Mouse (Mus musculus): ENCODE measurements around the gene C130073F10Rik. TPM values are rescaled to one million over a fixed set of nuclear protein-coding genes. Genes with fewer than 3 reads are reported as not detected.

C130073F10Rik gene
- polyA plus RNA-seq, 1 experiment from 2014 or later: not detected

Other genes starting within 250 kb of the C130073F10Rik start
- 94.2 and 94.8 TPM in 2 replicates for gene Leprot, start 246.1 kb downstream of the C130073F10Rik start, polyA plus RNA-seq (2015; fragmentation: Nextera tagmentation; extraction: Ambion mirVana)
- 1.9 and 2.7 TPM in 2 replicates for gene Lepr, start 176.4 kb downstream of the C130073F10Rik start, polyA plus RNA-seq (2015; fragmentation: Nextera tagmentation; extraction: Ambion mirVana)
- not detected in 2 replicates for gene B020004J07Rik, start 49.8 kb downstream of the C130073F10Rik start, polyA plus RNA-seq (2015; fragmentation: Nextera tagmentation; extraction: Ambion mirVana)
- gene Gm12800, start 15.3 kb upstream of the C130073F10Rik start, polyA plus RNA-seq (2015; fragmentation: Nextera tagmentation; extraction: Ambion mirVana): not detected in 2 replicates
- not detected in 2 replicates for gene Gm12794, start 46.6 kb upstream of the C130073F10Rik start, polyA plus RNA-seq (2015; fragmentation: Nextera tagmentation; extraction: Ambion mirVana)
- gene Gm12790, start 87.3 kb upstream of the C130073F10Rik start, polyA plus RNA-seq (2015; fragmentation: Nextera tagmentation; extraction: Ambion mirVana): not detected in 2 replicates
- not detected in 2 replicates for gene Gm12789, start 92.8 kb upstream of the C130073F10Rik start, polyA plus RNA-seq (2015; fragmentation: Nextera tagmentation; extraction: Ambion mirVana)
- gene Pde4b, start 193.8 kb upstream of the C130073F10Rik start, polyA plus RNA-seq (2015; fragmentation: Nextera tagmentation; extraction: Ambion mirVana): 23.8 and 31.4 TPM in 2 replicates